Mouse (Mus musculus): ENCODE results near the gene Nsl1.

Gene Nsl1

GRCm38 (mm10) chr1:191093578-191093977 is 30.8 kb downstream of the Nsl1 start:
- DNase-seq (ENCODE audit: low read depth): no peak

DNA sequence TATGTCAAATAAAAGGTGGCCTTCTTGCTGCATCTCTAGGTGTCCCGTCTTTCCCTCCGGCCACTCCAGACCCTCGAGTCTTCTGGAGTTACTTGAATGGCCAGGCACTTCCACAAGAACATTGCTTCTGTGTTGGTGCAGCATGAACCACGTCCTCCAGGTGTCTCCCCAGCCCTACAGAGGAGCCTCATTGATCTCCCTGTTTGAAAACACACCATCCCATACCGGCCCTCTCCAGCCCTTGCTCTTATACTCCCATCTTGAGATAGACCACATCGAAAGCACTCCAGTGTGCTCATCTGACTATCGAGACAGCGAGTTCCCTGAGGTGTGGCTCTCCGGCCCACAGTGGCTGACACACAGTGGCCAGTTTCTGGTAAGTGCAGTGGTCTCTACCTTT is 32.2 kb downstream of the Nsl1 start:
- no peak for DNase-seq (ENCODE audit: low read depth)

GRCm38 (mm10) chr1:191096871-191097681 is 34.3 kb downstream of the Nsl1 start:
- DNase-seq (ENCODE audit: low read depth): peak; percentile 11

DNA sequence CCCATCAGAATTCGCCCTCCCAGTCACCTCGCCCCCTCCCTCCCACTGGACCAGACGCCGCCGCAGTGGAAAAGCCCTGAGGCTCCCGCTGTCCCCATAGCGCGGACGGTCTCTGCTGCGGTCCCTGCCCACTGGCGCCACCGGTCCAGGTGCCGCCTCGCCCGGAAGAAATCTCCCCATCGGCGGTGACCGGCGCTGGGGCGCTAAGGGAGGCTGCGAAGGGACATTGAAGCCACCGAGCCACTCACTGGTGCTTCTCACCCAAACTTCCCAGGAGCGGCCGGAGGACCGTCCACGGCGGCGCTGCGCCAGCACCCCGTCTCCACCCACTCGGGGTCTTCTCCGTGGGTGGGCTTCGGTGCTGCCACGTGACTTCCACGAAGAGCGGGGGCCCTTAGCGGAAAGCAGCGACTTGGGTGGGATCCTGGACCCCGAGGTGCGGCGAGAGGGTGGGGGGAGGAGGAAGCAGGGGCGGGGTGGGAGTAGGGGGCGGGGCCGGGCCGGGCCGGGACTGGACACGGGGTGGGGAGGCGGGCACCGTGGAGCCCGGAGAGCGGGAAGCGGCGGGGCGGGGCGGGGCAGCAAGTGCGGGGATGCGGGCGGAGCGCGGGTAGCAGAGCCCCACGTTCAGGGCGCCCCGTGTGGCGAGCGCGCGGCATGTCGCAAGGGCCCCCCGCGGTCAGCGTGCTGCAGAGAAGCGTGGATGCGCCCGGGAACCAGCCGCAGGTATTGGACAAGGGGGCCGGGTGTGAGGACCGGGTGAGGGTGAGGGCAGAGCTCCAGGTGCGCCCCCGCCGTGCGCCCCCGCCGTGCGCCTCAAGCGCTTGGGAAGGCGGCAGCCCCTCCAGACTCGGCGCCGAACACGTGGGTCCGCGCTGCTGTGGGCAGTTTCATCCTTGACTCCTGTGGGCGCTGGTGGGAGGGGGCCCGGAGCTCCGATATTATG is 35.3 kb downstream of the Nsl1 start, which contains the start of gene Batf3:
TSS of gene Batf3 (plus strand) at position 46 of the 946 bp plus-strand sequence.
- DNase-seq (ENCODE audit: low read depth): no peak

DNA sequence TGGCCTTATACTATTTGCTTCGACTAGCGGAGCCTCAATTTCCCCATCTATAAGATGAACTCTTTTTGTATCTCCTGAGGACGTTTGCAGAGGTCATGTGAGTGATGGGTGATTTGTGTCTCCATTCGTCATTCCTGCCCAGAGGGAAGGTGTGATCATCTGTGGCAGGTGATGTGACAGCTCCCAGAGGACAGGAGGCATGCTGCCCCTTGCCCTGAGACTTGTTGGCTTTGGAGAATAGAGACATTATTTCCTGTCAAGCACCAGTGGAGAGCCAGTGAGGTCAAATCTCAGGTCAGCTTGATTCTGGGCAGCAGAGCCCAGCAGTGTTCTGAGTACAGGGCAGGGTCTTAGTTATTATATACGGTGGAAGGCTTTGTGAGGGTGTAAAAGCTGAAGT is 36.3 kb downstream of the Nsl1 start:
- no peak for DNase-seq (ENCODE audit: low read depth)

- DNase-seq (ENCODE audit: low read depth): no peak
Observed at GRCm38 (mm10) chr1:191099772-191100291, 37.0 kb downstream of the Nsl1 start.

GRCm38 (mm10) chr1:191102730-191103370 is 40.0 kb downstream of the Nsl1 start:
- DNase-seq (ENCODE audit: low read depth): no peak

DNA sequence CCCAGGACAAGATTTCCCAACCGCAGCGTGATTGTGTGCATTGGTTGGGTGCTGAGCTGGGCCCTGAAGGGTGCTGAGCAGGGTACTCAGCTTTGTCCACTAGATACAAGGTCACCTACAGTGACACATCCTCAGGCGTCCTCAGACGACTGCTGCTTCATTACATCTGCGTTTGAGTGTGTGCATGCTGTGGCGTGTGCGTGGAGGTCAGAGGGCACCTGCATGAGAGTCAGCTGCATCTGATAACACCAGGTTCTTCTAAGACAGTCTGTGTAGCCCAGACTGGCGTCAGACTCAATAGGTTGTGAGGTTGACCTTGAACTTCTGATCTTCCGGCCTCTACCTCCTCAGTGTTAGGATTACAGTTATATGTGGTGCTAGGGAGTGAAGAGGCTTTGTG is 42.4 kb downstream of the Nsl1 start:
- no peak for DNase-seq (ENCODE audit: low read depth)

DNA sequence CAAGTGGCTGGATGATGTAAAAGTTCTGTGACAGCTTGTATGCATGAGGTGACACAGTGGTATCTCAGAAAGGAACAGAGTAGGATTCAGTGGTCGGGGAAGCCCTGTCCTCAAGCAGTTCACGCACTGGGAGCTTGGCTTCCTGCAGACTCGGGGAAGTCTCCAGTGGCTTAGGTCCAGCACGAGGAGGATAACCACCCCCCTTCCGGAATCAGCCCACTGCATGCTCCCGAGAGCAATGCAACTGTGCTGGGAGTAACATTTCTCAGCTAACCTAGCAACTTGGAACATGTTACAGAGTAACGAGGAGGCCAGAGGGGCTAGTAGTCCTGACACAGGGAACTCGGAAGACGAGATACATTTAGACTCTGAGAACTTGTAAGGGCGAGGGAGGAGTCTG is 44.5 kb downstream of the Nsl1 start:
- DNase-seq (ENCODE audit: low read depth): no peak

GRCm38 (mm10) chr1:191109907-191110306 is 47.1 kb downstream of the Nsl1 start:
- DNase-seq (ENCODE audit: low read depth): no peak

DNA sequence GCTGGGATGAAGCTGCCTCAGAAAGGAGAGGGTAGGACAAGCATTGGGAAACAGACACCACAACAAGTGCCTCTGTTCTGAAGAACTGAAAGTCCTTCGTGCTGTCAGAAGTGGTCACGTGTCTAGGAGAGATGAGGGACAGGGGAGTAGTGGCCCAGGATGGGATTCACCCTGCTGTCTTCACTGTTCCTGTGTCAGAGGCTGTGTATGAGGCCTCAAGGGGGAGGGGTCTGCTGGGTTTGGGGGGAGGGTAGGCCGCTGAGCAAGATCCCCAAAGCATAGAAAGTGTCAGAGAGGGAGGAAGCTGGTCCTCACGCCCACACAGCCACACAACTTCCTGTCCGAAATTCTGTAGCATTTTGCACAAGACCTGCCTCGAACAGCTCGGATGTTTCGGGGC is 48.3 kb downstream of the Nsl1 start:
- DNase-seq (ENCODE audit: low read depth): peak; percentile 19

- no peak for DNase-seq (ENCODE audit: low read depth)
Observed at GRCm38 (mm10) chr1:191114868-191115267, 52.1 kb downstream of the Nsl1 start.

DNA sequence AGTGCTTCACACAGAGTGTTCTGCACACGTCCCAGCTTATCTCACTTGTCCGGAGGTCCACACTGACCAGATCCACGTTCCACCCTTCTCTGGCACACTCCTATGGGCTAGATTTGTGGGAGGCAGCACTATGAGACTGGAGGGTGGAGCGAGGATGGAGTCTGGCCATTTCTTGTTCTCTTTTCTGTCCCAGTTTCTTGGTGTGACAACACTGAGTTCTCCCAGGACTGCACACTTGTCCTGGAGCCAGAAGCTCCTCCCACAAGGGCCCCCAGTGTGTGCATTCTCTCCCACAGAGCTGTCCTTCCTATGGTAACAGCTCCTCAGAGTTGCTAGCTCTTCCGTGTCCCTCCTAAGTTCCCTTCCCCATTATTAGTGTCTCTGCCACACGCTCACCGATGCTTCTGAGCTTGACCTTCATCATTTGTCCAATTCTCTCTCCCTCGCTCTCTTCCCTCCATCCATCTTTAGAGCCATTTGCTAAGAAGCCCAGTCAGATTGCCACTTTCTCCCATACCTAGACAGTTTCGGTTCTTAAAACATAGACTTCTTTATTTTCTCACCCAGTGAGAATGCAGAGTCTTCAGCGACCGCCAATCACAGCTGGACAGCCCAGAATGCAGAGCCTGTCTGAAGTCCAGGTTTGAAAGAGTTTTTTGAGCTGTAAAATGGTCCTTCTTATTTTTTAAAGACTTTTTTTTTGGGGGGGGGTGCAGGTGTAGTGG is 52.9 kb downstream of the Nsl1 start:
- DNase-seq (ENCODE audit: low read depth): no peak

DNA sequence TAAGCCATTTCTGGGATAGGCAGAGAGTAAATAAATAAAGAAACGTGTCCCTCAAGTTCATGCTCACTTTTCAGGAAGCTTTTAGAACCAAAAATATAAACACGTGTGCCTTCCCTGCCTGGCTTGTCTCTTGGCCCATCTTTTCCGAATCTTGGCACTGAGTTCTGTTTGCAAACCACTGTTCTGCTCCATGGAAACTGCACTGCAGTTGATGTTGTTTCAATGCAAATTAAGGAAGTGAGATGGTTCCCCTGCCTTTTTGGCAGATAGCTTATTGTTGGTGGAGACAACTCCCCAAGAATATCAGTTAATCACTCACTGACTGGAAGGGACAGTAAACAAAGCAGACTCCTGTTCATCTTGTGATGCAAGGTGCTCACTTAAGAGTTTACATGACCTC is 59.9 kb downstream of the Nsl1 start:
- no peak for DNase-seq (ENCODE audit: low read depth)

GRCm38 (mm10) chr1:191123696-191124095 is 60.9 kb downstream of the Nsl1 start:
- no peak for DNase-seq (ENCODE audit: low read depth)

DNA sequence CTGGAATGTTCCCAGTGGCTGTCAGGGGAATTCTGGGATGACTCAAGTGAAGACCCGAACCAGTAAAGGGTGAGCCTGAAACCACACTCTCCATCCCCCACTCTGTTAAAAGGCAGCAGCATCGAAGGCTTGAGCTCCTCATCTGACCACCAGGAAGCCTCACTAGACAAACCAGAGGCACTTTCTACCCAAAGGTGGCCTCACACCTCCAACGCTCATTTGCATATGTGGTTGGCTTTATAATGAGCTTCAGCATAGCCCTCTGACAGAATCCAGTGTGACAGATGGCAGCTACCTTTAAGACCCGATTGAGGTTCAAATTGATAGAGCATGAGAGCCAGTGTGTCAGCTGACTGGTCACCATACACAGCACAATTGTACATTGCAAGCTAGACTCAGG is 61.5 kb downstream of the Nsl1 start:
- no peak for DNase-seq (ENCODE audit: low read depth)

DNA sequence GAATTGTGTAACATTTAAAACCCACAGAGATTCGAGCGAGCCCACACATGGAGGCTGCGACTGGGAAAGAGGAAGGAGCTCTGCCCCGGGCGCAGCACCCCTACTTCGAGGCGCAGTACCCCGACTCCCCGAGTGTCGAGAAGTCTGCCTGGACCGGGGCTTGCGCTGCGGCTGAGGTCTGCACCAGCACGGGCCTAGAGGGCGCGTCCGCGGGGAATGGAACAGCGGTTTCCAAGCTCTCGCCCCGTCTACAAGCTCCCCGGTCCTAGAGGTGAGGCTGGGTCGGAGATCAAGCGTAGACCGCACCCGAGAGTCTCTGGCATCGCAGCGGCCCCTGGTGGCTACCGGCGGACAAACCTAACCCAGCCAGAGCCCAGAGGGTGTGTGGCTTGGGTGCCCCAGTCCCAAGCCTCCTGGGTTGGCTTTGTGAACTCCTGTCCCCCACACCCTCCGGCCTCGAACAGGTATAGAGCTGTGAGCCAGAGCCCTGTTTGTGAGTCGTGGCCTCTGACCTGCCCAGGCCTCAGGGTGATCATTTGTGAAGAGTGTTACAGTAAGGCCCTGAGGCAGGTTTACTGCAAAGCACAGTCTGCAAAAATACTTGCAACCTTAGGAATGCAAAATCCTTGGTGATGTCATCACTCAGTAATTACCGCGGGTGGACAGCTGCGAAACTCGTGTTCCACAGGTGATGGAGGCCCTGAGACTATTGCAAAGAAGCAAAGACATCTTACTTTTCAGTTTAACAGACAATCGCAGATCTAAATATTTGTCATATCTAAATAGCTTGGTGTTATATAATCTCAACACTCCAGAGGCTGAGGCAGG is 63.2 kb downstream of the Nsl1 start:
- peak; percentile 75 for DNase-seq (ENCODE audit: low read depth)

DNA sequence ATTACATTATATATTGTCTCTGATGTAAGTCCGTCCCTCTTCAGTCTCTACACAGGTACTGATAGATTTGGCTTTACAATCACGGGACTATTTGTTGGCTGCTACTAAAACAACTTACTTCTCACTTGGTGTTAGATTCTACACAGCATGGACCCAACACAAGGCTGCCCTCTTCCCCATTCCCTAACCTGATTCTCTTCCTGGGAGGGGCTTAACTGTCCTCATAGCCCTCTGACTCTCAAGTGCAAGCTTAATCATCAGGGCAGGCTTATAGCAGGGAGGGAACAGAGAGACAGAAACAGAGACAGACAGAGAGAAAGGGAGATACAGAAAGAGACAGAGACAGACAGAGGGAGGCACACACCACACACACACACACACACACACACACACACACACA is 68.9 kb downstream of the Nsl1 start:
- no peak for DNase-seq (ENCODE audit: low read depth)

DNA sequence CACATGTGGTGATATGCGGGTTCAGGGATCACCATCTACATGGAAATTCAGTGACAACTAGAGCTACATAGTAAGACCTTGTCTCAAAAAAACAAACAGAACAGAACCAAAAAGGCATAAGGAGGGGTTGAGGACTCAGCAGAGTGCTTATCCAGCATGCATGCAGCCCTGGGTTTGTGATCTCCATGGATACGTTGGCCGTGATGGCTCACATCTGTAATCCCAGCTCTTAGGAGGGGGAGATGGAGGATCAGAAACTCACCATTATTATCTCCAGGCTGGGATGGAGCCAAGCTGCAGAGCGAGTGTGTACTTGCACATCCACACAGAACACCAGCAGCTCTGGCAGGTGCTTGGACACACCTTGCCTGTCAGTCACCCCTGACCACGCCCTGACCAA is 69.4 kb downstream of the Nsl1 start:
- DNase-seq (ENCODE audit: low read depth): no peak

GRCm38 (mm10) chr1:191132934-191133333 is 70.1 kb downstream of the Nsl1 start:
- DNase-seq (ENCODE audit: low read depth): no peak

- no peak for DNase-seq (ENCODE audit: low read depth)
Observed at GRCm38 (mm10) chr1:191135406-191135805, 72.6 kb downstream of the Nsl1 start.
